Mouse (Mus musculus) bone marrow, adult 2 months (tissue): Measurements from ENCODE around the gene Tbx19. TPM values are rescaled to one million over a fixed set of nuclear protein-coding genes. Genes with fewer than 3 reads are reported as not detected.

Source experiments
- H3K27ac ChIP-seq: fragments of 200-500 bp; 2 replicates; pipeline ENCODE4 v1.5.1; 2012; ENCODE audit warnings: low read depth, mild to moderate bottlenecking, control low read depth, inconsistent platforms, low read length; ENCODE audit not compliant: control insufficient read depth, poor library complexity, insufficient read depth
- H3K4me1 ChIP-seq: fragments of 200-500 bp; 2 replicates; pipeline ENCODE4 v1.6.1; 2011; ENCODE audit warnings: low read length; ENCODE audit not compliant: control insufficient read depth, insufficient read depth
- H3K4me3 ChIP-seq: fragments of 200-500 bp; replicated peaks from 2 replicates; pipeline ENCODE3; 2011; ENCODE audit warnings: mild to moderate bottlenecking, low read depth, low read length, control low read depth; ENCODE audit not compliant: control insufficient read depth
- CTCF ChIP-seq: fragments of 200-500 bp; IDR thresholded peaks from 2 replicates; pipeline ENCODE4 v1.5.1; 2011; ENCODE audit warnings: low read length, control low read depth; ENCODE audit not compliant: control insufficient read depth, insufficient read depth
- POLR2A ChIP-seq: fragments of 200-500 bp; IDR thresholded peaks from 2 replicates; pipeline ENCODE4 v1.6.1; 2011; ENCODE audit warnings: low read depth, mild to moderate bottlenecking, control low read depth, low read length, borderline replicate concordance; ENCODE audit not compliant: control insufficient read depth
- WGBS: fragments of 180-500 bp; shearing (Covaris S2); methylation state at CpG from one replicate; pipeline ENCODE4 v1.1.7; 2018; 5-methylcytosine and 5-hydroxymethylcytosine counted together
- polyA plus RNA-seq: library from polyadenylated mRNA; stranded (reverse); fragments of >200 nt; gene quantifications from 2 replicates; pipeline ENCODE4 v1.2.4, GENCODE M21; 2011; ENCODE audit warnings: low replicate concordance; ENCODE audit not compliant: missing spikeins, insufficient read depth, insufficient read length

Gene Tbx19
- polyA plus RNA-seq, 1 experiment = not detected

- WGBS = 2% methylated on average over 5 of the region's 5 CpGs
- Histone ChIP-seq H3K4me1 (no peaks in the 10 kb centered on the region; the same call in 1 of the 2 replicates), H3K27ac (peak overlapping the region; percentile 93), H3K4me3 (peak overlapping the region; percentile 80)
- TF ChIP-seq POLR2A (no peak), CTCF (no peak)
Measured at GRCm38 (mm10) chr1:165194662-165195013, 34.1 kb upstream of the Tbx19 start.

DNA sequence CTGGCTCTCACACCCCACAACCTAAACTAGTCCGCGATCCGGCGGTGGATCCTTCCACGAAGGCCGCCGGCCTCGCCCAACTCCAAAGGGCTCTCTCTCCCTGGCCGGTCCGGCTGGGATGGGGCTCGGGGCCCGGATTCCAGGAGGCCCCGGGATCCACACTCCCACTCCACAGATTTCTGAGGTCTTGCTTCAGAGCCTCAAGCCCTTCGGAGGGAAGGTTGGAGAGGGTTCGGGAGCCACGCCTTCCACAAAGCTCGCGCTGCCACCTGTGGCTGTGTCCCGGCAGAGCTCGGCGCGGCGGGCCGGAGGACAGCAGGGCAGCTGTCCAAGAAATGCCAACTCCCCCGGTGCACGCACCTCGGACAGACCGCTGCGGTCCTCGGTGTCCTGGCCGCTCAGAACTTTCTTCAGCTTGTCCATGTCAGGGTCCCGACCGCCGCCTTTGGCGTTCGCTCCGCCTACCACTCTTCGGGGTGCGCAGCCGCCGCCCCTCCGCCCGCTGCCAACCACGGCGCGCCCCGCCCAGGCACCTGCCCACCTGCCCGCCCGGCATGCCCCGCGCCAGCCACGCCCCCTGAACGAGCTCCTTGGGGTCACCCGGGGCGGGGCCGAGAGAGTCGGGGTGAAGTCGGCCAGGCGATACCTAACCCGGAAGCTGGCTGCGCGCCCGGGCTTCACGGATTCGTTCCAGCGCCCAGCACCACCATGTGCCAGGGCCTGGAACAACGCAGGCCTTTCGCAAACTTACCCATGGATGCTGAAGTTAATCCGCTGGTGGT, 33.5 kb upstream of the Tbx19 start, which contains the start of gene Sft2d2:
Gene Sft2d2 (minus strand): TSS at position 559 of the 782 bp plus-strand sequence.
- H3K27ac ChIP-seq = peak within 1 kb of the TSS; percentile 93
- 0 out of 2 replicates have a peak, but pooled peaks have one; percentile 7 for TF ChIP-seq CTCF
- peak; percentile 42; the same call in 1 of the 2 replicates for TF ChIP-seq POLR2A
- 1% methylated on average over 69 of the region's 69 CpGs for WGBS
- peaks cover 1% of the 10 kb centered on the region; the same call in 1 of the 2 replicates for H3K4me1 ChIP-seq
- peak within 1 kb of the TSS; percentile 80 for H3K4me3 ChIP-seq

DNA sequence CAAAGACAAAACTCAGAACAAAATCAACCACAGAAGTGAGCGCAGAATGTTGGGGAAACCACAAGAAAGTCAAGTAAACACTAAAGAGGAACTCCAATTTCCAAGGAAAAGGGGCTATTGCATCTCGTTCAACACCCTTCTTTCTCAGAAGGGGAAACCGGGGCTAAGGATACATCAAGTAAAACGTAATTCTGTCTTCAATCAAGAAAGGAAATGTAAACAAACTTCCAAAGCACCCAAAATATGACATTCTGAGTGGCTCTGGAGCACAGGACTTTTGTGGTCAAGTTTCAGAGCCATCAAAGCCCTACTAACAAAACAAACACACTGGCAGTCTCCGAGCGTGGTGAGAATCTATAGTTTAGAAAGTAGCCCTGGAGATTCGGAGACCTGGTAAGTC, 32.9 kb upstream of the Tbx19 start:
- Histone ChIP-seq H3K4me1 (peaks cover 4% of the 10 kb centered on the region; the same call in 1 of the 2 replicates), H3K4me3 (peak overlapping the region; percentile 80), H3K27ac (peak overlapping the region; percentile 93)
- TF ChIP-seq POLR2A (no peak), CTCF (no peak)
- 0% methylated on average over 7 of the region's 7 CpGs for WGBS

- TF ChIP-seq POLR2A (no peak), CTCF (no peak)
- WGBS = 6% methylated on average over 10 of the region's 10 CpGs
- peak overlapping the region; percentile 31 for H3K4me3 ChIP-seq
- H3K27ac ChIP-seq = no peak overlapping the region; the same call in 1 of the 2 replicates
- H3K4me1 ChIP-seq = peaks cover 7% of the 10 kb centered on the region; the same call in 1 of the 2 replicates
Measured at GRCm38 (mm10) chr1:165192714-165193264, 32.2 kb upstream of the Tbx19 start.

DNA sequence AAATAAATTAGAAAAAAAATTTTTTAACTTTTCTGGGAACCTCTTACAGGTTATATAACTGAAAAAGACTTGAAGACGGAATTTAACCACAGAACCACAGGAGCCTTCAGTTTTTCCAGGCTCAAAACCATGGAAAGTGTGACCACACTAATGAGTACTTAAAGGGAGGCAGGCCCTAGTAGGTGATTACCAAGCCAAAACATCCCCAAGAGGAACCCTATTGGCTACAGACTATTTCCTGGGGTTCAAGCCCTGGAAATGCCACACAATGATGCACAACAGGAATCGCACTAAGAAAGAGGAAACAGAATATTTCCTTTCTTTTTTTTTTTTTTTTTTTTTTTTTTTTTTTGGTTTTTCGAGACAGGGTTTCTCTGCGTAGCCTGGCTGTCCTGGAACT, 31.5 kb upstream of the Tbx19 start:
- Histone ChIP-seq H3K4me1 (peaks cover 11% of the 10 kb centered on the region), H3K27ac (no peak overlapping the region), H3K4me3 (no peak overlapping the region)
- WGBS = 16% methylated on average over 4 of the region's 4 CpGs
- TF ChIP-seq CTCF = no peak
- no peak for TF ChIP-seq POLR2A

DNA sequence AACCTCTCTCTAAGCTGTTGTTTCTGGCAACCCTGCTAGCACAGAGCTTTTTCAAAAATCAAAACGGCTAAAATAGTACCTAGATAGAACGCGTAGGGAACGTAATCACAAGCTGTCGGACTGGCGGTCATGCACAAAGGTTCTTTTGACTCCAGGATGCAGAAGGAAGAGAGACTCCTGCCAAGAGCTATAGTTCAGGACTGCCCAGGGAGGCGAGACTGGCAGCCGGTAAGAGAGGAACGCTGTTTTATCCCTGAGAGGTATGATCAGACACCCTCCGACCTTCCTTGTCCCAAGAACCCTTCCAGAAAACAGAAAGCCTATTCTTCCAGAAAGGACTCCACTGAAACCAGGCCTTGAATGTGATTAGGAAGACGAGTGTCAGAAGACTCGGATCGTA, 31.0 kb upstream of the Tbx19 start:
- Histone ChIP-seq H3K4me1 (peaks cover 11% of the 10 kb centered on the region), H3K4me3 (no peak overlapping the region), H3K27ac (no peak overlapping the region)
- 66% methylated on average over 13 of the region's 13 CpGs for WGBS
- no peak for TF ChIP-seq POLR2A
- TF ChIP-seq CTCF = no peak

GRCm38 (mm10) chr1:165190571-165191273, 30.1 kb upstream of the Tbx19 start:
- TF ChIP-seq POLR2A = no peak
- no peak for TF ChIP-seq CTCF
- 80% methylated on average over 10 of the region's 10 CpGs for WGBS
- no peak overlapping the region for H3K27ac ChIP-seq
- no peak overlapping the region for H3K4me3 ChIP-seq
- peaks cover 12% of the 10 kb centered on the region for H3K4me1 ChIP-seq

- TF ChIP-seq POLR2A = no peak
- TF ChIP-seq CTCF = no peak
- H3K4me1 ChIP-seq = peaks cover 12% of the 10 kb centered on the region
- 80% methylated on average over 6 of the region's 6 CpGs for WGBS
- H3K4me3 ChIP-seq = no peak overlapping the region
- H3K27ac ChIP-seq = no peak overlapping the region
Measured at GRCm38 (mm10) chr1:165190068-165190467, 29.5 kb upstream of the Tbx19 start.

DNA sequence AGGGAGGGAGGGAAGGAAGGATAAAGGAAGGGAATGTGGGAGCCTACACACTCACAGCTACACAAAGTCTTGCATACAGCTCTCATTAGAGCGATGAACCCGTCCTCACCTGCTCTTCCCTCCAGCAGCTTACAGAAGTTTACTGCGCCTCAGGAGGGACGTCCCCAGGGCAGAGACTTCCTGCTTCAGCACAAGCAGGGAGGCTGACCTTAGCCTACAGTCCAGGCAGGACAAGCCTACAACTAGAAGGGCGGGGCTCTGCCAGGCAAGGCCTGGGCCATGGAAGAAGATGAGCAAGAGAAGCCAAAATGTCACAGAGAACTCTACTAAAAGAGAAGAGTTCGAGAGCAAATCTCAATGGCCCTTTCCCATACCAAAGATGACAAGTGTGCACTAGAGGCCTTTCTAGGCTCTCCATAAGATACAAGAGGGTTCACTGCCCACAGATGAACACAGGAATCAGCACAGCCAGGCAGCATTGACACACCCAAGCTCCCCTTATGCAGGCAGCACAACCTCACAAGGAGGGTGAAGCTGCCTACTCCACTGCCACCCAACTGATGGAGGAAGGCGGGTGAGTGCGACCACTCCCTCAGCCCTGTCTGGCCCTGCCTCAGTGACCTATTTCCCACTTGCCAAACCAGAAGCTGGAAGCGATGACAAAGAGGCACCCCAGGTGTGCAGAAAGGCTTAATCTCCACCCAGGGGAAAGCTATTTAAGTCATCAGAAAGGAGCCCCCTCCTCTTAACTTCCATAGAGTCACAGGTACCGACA, 28.4 kb upstream of the Tbx19 start:
- H3K27ac ChIP-seq = no peak overlapping the region

More for the DNA sequence above, 28.4 kb upstream of the Tbx19 start:
- H3K4me3 ChIP-seq = no peak overlapping the region
- 55% methylated on average over 10 of the region's 10 CpGs for WGBS
- peaks cover 12% of the 10 kb centered on the region for H3K4me1 ChIP-seq
- no peak for TF ChIP-seq CTCF
- no peak for TF ChIP-seq POLR2A
